Mouse (Mus musculus) gastrocnemius, postnatal 10 days (tissue): ENCODE data around the gene Fhl2. TPM values are rescaled to one million over a fixed set of nuclear protein-coding genes. Genes with fewer than 3 reads are reported as not detected.

Experiments used
- DNase-seq: peaks from one replicate; pipeline ENCODE4 v3.0.0; 2021; ENCODE audit warnings: mixed read lengths
- total RNA-seq, 2 experiments: library from RNA; stranded (reverse); gene quantifications; 2 replicates each; pipeline ENCODE4 v1.2.3; 2021

Fhl2 gene
- total RNA-seq, 2 experiments from 2014 or later, result 21.7 to 22.1 TPM

DNA sequence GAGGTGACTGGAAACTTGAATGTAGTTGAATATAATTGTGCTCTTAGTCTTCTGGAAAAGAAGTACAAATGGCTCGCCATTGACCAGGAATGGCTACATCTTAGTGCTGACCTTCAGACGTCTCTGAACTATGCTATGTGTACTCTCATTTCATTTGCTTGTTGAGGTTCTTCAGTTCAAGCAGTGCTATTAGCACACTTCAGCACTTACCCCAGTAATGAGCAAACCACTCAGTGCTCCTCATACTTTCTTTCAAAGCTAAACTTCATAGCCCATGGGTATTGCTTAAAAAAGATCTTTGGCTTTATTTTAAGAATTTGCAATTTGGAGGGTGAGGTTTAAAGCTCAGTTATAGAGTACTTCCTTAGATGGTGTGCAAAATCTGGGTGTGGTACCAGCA lies 88.1 kb downstream of the Fhl2 start:
- no peak for DNase-seq

DNA sequence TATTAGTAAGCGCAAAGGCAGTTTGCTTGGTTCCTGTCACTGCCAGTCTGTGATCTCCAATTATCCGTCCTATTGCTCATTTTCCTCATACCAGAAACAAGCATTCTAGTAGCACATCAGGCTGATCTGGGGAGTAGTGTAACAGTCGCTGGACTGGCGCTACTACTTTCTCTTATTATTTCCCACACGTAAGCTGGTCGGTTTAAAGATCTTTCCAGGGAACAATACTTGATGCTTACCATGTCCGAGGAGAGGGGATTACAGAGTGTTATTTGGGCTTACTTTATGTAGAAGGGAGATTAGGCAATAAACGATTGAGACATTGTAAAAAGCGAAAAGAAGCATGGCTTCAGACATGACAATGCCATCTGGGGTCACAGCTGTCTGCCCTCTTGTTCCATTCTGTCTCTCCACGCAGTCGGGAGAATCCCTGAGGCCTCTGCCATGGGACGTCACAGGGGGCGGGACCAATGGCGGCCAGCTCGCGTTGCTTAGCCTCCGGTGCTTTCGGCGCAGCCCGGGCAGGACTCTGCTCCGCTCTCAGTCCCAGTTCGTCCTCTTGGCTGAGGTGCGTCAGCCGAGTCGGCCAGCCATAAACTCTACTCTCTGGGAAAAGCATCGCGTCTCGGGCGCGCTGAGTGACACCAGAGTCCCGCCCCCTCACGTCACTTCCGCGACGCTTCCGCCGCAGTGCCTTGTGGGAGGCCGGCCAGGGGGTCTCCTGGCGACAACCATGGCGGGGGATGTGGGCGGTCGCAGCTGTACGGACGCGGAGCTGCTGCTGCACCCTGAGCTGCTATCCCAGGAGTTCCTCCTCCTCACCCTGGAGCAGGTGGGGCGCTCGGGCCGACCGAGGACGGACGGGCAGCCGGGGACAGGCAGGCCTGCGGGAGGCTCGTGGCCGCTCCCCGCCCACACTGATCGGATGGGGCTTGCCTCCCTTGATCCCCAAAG lies 98.5 kb downstream of the Fhl2 start, which contains the start of the genes Tgfbrap1 and AI597479:
TSS of gene Tgfbrap1 (minus strand) at position 607 of the 954 bp plus-strand sequence.
TSS of gene AI597479 (plus strand) at position 680 of the 954 bp plus-strand sequence.
- peak; percentile 94 for DNase-seq

- DNase-seq, result no peak
Observed at GRCm38 (mm10) chr1:43094206-43094605, 102.6 kb downstream of the Fhl2 start.

- peak; percentile 71 for DNase-seq
Observed at GRCm38 (mm10) chr1:43092056-43093015, 104.4 kb downstream of the Fhl2 start.

DNA sequence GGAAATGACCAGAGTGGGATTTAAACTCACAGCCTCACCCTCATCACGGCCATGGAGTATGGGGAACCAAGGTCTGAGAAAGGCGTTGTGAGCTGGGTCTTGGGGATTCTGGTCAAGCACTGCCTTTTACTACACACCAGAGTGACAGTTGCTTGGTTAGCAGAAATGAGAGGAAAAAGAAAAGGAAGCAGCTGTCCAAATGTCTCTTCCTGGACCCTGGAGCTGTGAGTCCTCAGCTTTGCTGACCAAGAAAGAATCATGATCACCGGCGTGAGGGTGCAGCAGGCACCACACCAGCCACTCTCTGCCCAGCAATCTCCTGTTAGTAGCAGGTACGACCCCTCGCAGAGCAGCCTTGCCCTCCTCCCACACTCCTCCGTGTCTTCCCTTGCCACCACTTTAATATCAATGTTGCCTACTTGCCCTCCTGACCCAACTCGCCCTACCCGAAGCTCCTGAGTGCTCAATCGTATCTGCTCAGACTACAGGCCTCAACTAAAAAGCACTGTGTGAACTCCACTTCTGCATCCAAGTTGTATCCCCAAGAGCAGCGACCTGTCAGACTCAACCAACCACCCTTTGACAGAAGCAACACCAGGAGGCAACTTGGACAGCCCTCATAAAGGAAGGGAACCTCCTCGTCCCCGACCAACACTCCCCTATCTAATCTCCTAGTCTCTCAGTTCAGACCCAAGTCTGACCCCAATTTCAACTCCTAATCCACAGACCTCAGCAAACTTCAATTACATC lies 105.3 kb downstream of the Fhl2 start:
- DNase-seq, result peak; percentile 5

- peak; percentile 13 for DNase-seq
Observed at GRCm38 (mm10) chr1:43090418-43090817, 106.4 kb downstream of the Fhl2 start.

DNA sequence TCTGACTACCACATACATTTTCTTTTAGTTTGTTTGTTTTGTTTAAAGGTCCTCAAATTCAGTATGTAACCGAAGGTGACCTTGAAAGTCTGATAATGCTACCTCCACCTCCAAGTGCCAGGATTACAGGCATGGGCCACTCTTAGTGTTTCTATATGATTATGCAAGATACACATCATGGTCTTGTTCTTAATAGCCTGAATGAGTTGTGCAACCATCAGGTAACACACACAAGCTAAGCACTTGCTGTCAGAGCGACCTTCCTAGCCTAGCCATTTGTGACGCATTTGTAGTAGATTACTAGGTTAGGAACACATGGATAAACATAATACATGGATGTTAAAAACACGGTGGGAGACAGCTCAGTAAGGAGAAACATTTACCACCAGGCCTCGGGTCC lies 113.8 kb downstream of the Fhl2 start:
- no peak for DNase-seq

GRCm38 (mm10) chr1:43078124-43078523 lies 118.7 kb downstream of the Fhl2 start:
- no peak for DNase-seq

- no peak for DNase-seq
Observed at GRCm38 (mm10) chr1:43074791-43075190, 122.0 kb downstream of the Fhl2 start.

Other genes with a start within 250 kb of the Fhl2 start
- gene Gpr45, start 244.1 kb downstream of the Fhl2 start, total RNA-seq, result under 1 TPM; 0.23 to 0.34 TPM
- gene Tgfbrap1, start 98.3 kb downstream of the Fhl2 start, total RNA-seq, result 10 to 100 TPM; 12.0 to 12.6 TPM
- gene AI597479, start 98.3 kb downstream of the Fhl2 start, total RNA-seq, result 10 to 100 TPM; 11.7 to 12.8 TPM
- gene Nck2, start 247.6 kb upstream of the Fhl2 start, total RNA-seq, result 10 to 100 TPM; 30.2 to 38.0 TPM